In the genomic region with DNA sequence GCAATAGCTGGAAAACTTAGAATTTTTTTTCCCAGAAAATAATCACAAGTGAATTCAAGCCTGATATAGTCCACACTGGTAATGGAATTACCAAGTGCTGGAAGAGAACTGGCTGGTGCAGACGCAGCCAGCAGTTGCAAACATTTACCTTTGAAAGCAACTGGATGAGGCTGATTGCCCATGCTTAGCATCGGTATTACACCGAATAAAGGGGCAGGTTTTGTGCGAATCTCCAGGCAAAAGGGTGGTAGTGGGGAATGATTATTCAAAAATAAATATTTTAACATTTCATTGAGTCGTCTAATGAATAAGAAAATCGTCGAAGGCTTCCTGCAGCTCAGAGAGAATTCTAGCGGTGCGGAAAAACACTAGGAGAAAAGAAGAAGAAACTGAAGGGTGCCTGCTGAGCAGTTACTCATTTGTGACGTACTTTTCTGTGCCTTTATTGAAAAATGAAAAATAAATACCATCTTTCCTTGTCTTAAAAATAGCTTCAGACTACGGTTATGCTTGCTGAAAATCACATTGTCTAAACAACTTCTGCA, we compare ENCODE assay signal across 8 mouse cellular contexts. TPM values are rescaled to one million over a fixed set of nuclear protein-coding genes. Genes with fewer than 3 reads are reported as not detected.
DNase-seq lines count a peak whose midpoint lies in the region; ATAC-seq lines count a peak whose summit lies in the region.

No protein-coding gene starts in this region.

- H3K27me3 ChIP-seq in kidney, embryonic 14.5 days (ENCODE audit: control insufficient read depth, insufficient read depth, low read length): no peaks in the 10 kb centered on the region
- 0 out of 2 replicates have a peak, but pooled peaks cover 9% of the 10 kb centered on the region for H3K27me3 ChIP-seq in embryonic facial prominence, embryonic 14.5 days (replicated peaks; ENCODE audit: control insufficient read depth, insufficient read depth, low read length)
- no peaks in the 10 kb centered on the region for H3K27me3 ChIP-seq in hindbrain, embryonic 15.5 days
- peaks cover 36% of the 10 kb centered on the region for H3K27me3 ChIP-seq in midbrain, embryonic 13.5 days

- H3K4me3 ChIP-seq in kidney, embryonic 14.5 days (ENCODE audit: low read length): peak overlapping the region; percentile 52
- peak overlapping the region; percentile 47 for H3K4me3 ChIP-seq in embryonic facial prominence, embryonic 14.5 days (ENCODE audit: low read depth, low read length)
- H3K4me3 ChIP-seq in hindbrain, embryonic 15.5 days: peak overlapping the region; percentile 52
- H3K4me3 ChIP-seq in midbrain, embryonic 13.5 days (replicated peaks): peak overlapping the region; percentile 52

- peak overlapping the region; percentile 70 for H3K9ac ChIP-seq in kidney, embryonic 14.5 days (ENCODE audit: low read depth, low read length)
- peak overlapping the region; percentile 81 for H3K9ac ChIP-seq in embryonic facial prominence, embryonic 14.5 days (ENCODE audit: low read depth, low read length)
- H3K9ac ChIP-seq in hindbrain, embryonic 15.5 days: peak overlapping the region; percentile 68
- H3K9ac ChIP-seq in midbrain, embryonic 13.5 days (replicated peaks): peak overlapping the region; percentile 73

- H3K27ac ChIP-seq in kidney, embryonic 14.5 days (ENCODE audit: low read depth, low read length): no peak overlapping the region
- peak overlapping the region; percentile 41; the same call in 1 of the 2 replicates for H3K27ac ChIP-seq in embryonic facial prominence, embryonic 14.5 days (replicated peaks; ENCODE audit: low read depth, low read length)
- H3K27ac ChIP-seq in hindbrain, embryonic 15.5 days (replicated peaks): peak overlapping the region; percentile 80
- no peak overlapping the region for H3K27ac ChIP-seq in midbrain, embryonic 13.5 days

- 6% methylated on average over 11 of the region's 11 CpGs for WGBS in kidney, embryonic 14.5 days
- WGBS in embryonic facial prominence, embryonic 14.5 days: 7% methylated on average over 11 of the region's 11 CpGs
- 2% methylated on average over 11 of the region's 11 CpGs for WGBS in hindbrain, embryonic 15.5 days
- WGBS in midbrain, embryonic 13.5 days: 3% methylated on average over 11 of the region's 11 CpGs

- H3K36me3 ChIP-seq in kidney, embryonic 14.5 days (ENCODE audit: control insufficient read depth, insufficient read depth, low read length): no peaks in the 10 kb centered on the region
- no peaks in the 10 kb centered on the region for H3K36me3 ChIP-seq in embryonic facial prominence, embryonic 14.5 days (ENCODE audit: control insufficient read depth, insufficient read depth, low read length)
- H3K36me3 ChIP-seq in hindbrain, embryonic 15.5 days: no peaks in the 10 kb centered on the region
- no peaks in the 10 kb centered on the region for H3K36me3 ChIP-seq in midbrain, embryonic 13.5 days

- H3K4me2 ChIP-seq in kidney, embryonic 14.5 days (replicated peaks; ENCODE audit: low read depth, low read length): peak overlapping the region; percentile 95
- H3K4me2 ChIP-seq in embryonic facial prominence, embryonic 14.5 days (ENCODE audit: low read depth, low read length): peak overlapping the region; percentile 100
- peak overlapping the region; percentile 99 for H3K4me2 ChIP-seq in hindbrain, embryonic 15.5 days
- H3K4me2 ChIP-seq in midbrain, embryonic 13.5 days (replicated peaks): peak overlapping the region; percentile 98

- DNase-seq in kidney, postnatal 10 days: no peak
- DNase-seq in embryonic facial prominence, embryonic 14.5 days (ENCODE audit: low spot score): no peak
- DNase-seq in ovary, adult 18-20 months (ENCODE audit: low spot score): no peak
- DNase-seq in gastrocnemius, postnatal 14 days: no peak
- DNase-seq in right cerebral cortex, adult 18-20 months: no peak

- H3K9me3 ChIP-seq in kidney, embryonic 14.5 days (ENCODE audit: control insufficient read depth, low read length): no peaks in the 10 kb centered on the region
- H3K9me3 ChIP-seq in embryonic facial prominence, embryonic 14.5 days (ENCODE audit: control insufficient read depth, low read length): no peaks in the 10 kb centered on the region
- no peaks in the 10 kb centered on the region for H3K9me3 ChIP-seq in hindbrain, embryonic 15.5 days
- H3K9me3 ChIP-seq in midbrain, embryonic 13.5 days: no peaks in the 10 kb centered on the region

- ATAC-seq in kidney, embryonic 14.5 days (ENCODE audit: low FRiP score, low TSS enrichment): no peak
- ATAC-seq in embryonic facial prominence, embryonic 14.5 days (ENCODE audit: low read depth): no peak
- no peak for ATAC-seq in hindbrain, embryonic 15.5 days (ENCODE audit: low FRiP score, low read depth)
- ATAC-seq in midbrain, embryonic 13.5 days: no peak

- peaks cover 16% of the 10 kb centered on the region for H3K4me1 ChIP-seq in kidney, embryonic 14.5 days (ENCODE audit: control insufficient read depth, insufficient read depth, low read length)
- 0 out of 2 replicates have a peak, but pooled peaks cover 6% of the 10 kb centered on the region for H3K4me1 ChIP-seq in embryonic facial prominence, embryonic 14.5 days (ENCODE audit: control insufficient read depth, insufficient read depth, low read length)
- H3K4me1 ChIP-seq in hindbrain, embryonic 15.5 days (replicated peaks): peaks cover 29% of the 10 kb centered on the region
- peaks cover 27% of the 10 kb centered on the region for H3K4me1 ChIP-seq in midbrain, embryonic 13.5 days (replicated peaks)

- intact Hi-C loops in gastrocnemius, postnatal 14 days (cut with DNase I; ENCODE audit: low total_unique reads): loop anchor here (5.0 kb wide), 2 partner anchors 149 to 736 kb away; no protein-coding TSS in a partner anchor

RNA-seq across cellular contexts. Expression of a gene that starts 7.3 kb away (rescaled TPM):
- polyA plus RNA-seq in kidney, embryonic 14.5 days (2014; fragmentation: Nextera tagmentation; extraction: Ambion mirVana): 54.6 and 109 TPM in 2 replicates
- polyA plus RNA-seq in embryonic facial prominence, embryonic 14.5 days (2014; fragmentation: Nextera tagmentation; extraction: Ambion mirVana): 46.3 and 51.5 TPM in 2 replicates
- polyA plus RNA-seq in hindbrain, embryonic 15.5 days (2015; fragmentation: Nextera tagmentation; extraction: Ambion mirVana): 159 and 178 TPM in 2 replicates
- polyA plus RNA-seq in midbrain, embryonic 13.5 days (2015; fragmentation: Nextera tagmentation; extraction: Ambion mirVana): 43.4 and 45.1 TPM in 2 replicates
- 1 to 10 TPM; 4.1 to 4.5 TPM for total RNA-seq in gastrocnemius, postnatal 14 days (2021)

Comparison
In these comparisons a context has a peak if more than half of its experiments do, and no peak if none do; other contexts are left out.
1. H3K27ac ChIP-seq: peak in embryonic facial prominence, embryonic 14.5 days (single experiment) and hindbrain, embryonic 15.5 days (single experiment); none in kidney, embryonic 14.5 days (single experiment) and midbrain, embryonic 13.5 days (single experiment).
2. Peak in every context shown above with its lines, with median percentiles within 50 percentile points of each other: H3K4me2 ChIP-seq, H3K4me3 ChIP-seq and H3K9ac ChIP-seq.